Mouse (Mus musculus): Measurements from ENCODE around the gene Ccl20.

GRCm38 (mm10) chr1:83099160-83099559 lies 17.4 kb upstream of the Ccl20 start:
- no peak for TF ChIP-seq POLR2A (IDR thresholded peaks at IDR 0.05; ENCODE audit: control insufficient read depth, extremely low read depth, insufficient read depth, low read length, poor library complexity)
- TF ChIP-seq CTCF (IDR thresholded peaks at IDR 0.05; ENCODE audit: borderline replicate concordance, control insufficient read depth, extremely low read depth, insufficient read depth, low read length, poor library complexity), result no peak

Data from thymus, adult 2 months (tissue).